Mouse (Mus musculus) testis, postnatal 10 days (tissue): ENCODE data around the gene Mt4.
"Not testable (repeated sequence)": the region's sequence is repeated elsewhere in the genome, so short reads cannot be mapped to it uniquely, and the experiment has no call there.

Source experiments
- DNase-seq: peaks from one replicate; pipeline ENCODE4 v3.0.0; 2021; ENCODE audit warnings: low spot score

Gene Mt4

DNA sequence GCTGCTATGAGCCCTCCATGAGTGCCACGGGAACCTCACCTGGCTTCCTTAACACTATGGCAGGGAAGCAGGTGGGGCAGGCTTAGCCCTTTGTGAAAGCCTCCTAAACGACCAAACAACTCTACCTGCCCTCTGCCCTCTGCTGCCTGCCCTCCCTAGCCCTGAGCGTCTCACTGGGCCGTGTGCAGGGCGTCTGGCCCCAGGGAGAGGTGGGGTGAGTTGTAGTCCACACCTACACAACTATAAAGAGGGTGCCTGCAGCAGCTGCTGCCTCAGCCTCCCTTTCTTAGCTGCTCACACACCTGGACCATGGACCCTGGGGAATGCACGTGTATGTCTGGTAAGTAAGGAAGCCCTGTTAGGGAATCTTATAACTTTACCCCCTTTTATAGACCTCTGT, at the start of gene Mt4:
Mt4 (plus strand) TSS at position 265 of the 400 bp plus-strand sequence.
- no peak for DNase-seq

- no peak for DNase-seq
Observed at GRCm38 (mm10) chr8:94087964-94088363, 49.0 kb upstream of the Mt4 start.

GRCm38 (mm10) chr8:94089715-94090114, 47.3 kb upstream of the Mt4 start:
- DNase-seq: no peak

- DNase-seq: no peak
Observed at GRCm38 (mm10) chr8:94092848-94093247, 44.1 kb upstream of the Mt4 start.

- no peak for DNase-seq
Observed at GRCm38 (mm10) chr8:94094281-94094680, 42.7 kb upstream of the Mt4 start.

- peak; percentile 99 for DNase-seq
Observed at GRCm38 (mm10) chr8:94098081-94098974, 38.7 kb upstream of the Mt4 start, which contains the start of gene Bbs2. TSS of gene Bbs2 (minus strand) at chr8:94098928.

GRCm38 (mm10) chr8:94098996-94099395, 38.0 kb upstream of the Mt4 start:
- no peak for DNase-seq

- peak; percentile 51 for DNase-seq
Observed at GRCm38 (mm10) chr8:94104146-94104545, 32.9 kb upstream of the Mt4 start.

GRCm38 (mm10) chr8:94107871-94108270, 29.1 kb upstream of the Mt4 start:
- peak; percentile 63 for DNase-seq

DNA sequence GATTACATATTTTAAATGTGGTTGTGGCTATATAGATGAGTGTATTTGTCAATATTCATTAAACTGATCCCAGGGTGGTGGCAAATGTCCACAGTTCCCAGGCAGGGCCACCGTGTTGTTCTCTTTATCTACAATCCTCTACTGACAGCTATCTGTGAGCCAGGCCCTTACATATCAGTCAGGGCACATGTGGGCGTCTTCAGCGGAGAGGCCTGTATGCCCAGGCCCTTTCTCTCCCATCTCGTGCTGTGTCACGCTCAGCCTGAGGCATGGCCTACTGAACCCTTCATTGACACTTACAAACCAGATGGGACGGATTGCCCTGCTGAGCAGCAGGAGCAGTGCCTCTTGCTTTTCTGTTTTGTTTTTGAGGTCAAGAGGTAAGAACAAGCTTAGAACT, 27.6 kb upstream of the Mt4 start:
- no peak for DNase-seq

DNA sequence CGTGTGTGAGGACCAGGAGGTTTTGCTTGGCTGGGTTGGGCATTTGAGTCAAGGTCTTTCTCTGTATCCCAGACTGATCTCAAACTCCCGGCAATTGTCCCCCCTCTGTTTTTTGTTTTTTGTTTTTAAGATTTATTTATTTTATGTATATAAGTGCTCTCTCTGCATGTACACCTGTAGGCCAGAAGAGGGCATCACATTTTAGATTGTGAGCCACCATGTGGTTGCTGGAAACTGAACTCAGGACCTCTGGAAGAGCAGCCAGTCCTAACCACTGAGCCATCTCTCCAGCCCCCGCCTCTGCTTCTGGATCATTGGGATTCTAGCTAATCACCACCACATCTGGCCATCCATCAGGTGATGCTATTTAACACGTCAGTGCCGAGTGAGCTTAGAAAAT, 27.2 kb upstream of the Mt4 start:
- DNase-seq: no peak

DNA sequence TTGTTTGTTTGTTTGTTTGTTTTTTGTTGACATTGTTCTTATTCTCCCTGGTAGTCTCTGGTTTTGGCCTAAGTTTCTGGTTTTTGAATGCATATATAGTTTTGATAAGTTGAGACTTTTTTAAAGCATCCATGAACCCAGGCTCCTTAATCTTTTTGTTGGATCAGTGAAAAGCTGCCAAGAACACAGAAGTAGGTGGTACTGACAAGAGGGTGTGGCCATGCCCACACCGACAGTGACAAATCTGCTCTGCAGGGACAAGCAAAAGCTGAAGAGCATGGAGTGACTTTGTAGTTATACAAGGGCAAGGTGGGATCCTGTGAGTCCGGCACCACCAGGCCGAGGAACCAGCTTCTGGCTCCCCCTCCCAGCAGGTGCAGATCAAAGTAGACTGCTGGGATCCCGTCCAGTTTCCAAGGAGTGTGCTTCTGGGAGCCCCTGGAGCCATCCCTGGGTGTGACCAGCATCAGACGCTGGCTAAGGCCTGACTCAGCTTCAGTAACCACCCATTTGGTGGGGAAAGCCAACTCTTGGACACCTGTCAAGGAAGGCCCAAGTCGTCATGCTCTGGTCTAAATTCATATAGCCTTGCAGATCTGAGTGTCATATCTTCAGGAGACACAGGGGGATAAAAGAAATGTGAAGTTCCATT, 26.3 kb upstream of the Mt4 start:
- DNase-seq: no peak

DNA sequence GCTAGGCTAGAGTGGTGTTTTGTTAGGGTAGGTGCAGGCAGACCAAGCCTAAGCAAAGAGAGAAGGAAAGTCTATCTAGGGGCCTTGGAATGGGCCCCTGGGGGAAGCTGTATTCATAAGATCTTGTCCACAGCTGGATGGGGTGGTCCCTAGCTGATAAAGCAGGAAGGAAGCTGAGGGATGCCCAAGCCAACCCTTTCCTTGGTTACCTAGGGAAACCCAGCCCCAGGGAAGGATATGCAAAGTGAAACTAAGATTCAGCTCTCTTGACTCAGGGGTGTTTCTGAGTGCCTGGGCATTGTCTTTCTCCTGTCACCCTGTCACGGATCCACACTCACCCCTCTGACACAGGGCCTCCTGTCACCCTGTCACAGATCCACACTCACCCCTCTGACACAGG, 23.6 kb upstream of the Mt4 start:
- DNase-seq: no peak

GRCm38 (mm10) chr8:94113972-94114371, 23.0 kb upstream of the Mt4 start:
- no peak for DNase-seq

DNA sequence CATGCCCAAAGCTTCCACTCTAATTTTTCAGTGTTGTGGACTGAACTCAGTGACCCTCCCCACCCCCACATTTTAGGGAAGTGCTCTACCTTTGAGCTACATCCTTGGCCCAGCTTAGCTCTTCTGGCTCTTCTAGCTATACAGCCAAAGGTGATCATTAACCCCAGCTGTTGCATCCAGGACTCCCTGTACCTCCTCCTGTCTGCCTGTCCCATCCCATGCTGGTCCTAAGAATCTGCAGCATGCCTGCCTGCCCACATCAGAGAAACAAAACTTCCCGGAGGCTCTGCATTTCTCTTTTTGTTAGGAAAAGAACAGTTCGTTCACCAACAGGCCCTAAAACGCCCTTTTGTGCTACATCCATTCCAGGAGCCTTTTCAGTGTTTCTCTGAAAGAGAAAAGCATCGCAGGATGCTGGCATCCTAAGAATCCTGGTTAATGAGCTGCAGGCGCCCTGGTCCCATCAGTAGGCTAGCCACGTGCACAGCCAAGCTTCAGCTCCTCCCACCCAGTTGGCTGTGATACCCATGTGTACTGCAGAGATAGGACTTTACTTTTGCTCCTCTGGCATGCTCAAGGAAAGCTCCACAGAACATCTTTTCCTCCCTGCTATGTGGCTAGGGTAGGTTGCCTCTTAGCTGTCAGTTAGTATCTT, 18.1 kb upstream of the Mt4 start:
- DNase-seq: no peak

GRCm38 (mm10) chr8:94121625-94122024, 15.4 kb upstream of the Mt4 start:
- no peak for DNase-seq

DNA sequence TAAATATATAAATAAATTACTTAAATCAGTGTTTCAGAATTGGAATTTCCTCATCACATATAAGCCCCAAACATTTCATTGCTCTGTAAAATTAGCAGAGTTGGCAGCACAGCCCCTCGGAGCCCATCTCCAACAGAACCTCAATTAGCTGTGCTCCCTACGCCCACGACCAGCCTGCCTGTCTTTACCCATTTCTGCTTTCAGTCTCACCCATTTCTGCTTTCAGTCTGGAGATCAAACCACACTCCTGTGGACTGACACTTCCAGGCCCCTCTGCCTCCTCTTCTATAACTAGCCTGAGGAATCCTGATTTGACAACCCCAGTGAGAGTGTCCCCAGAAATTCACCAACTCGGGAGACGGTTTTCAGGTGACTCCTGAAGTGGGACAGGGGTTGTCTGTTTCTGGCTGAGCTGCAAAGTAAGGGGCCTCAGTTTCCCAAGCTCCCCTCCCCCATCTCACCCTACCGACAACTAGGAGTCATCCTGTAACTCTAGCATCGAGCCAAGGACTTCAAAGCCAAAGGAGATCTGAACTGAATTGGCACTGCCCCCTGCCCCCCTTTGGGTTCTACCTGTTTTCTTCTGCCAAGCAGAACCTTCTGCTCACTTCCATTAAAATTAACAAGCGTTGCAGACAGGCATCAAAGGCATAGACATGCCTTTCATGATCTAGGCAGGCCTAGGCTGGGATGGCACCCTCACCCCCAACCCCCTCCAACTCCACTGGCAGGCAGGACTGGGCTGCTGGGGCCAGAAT, 14.1 kb upstream of the Mt4 start:
- DNase-seq: no peak

- DNase-seq: no peak
Observed at GRCm38 (mm10) chr8:94127711-94128110, 9.3 kb upstream of the Mt4 start.

- no peak for DNase-seq
Observed at GRCm38 (mm10) chr8:94129133-94129789, 7.7 kb upstream of the Mt4 start.

GRCm38 (mm10) chr8:94130126-94130525, 6.9 kb upstream of the Mt4 start:
- DNase-seq: no peak

- no peak for DNase-seq
Observed at GRCm38 (mm10) chr8:94132096-94132495, 4.9 kb upstream of the Mt4 start.

GRCm38 (mm10) chr8:94134601-94135000, 2.4 kb upstream of the Mt4 start:
- DNase-seq: not testable (repeated sequence)
